Mouse (Mus musculus): ENCODE data around the gene I830077J02Rik. TPM values are rescaled to one million over a fixed set of nuclear protein-coding genes. Genes with fewer than 3 reads are reported as not detected.
A peak's percentile ranks its signal among the peaks of the same experiment; 100 is the strongest.

The I830077J02Rik gene
- total RNA-seq (2017) = 39.0 to 51.7 TPM (median 50.2 TPM) in 3 replicates

DNA sequence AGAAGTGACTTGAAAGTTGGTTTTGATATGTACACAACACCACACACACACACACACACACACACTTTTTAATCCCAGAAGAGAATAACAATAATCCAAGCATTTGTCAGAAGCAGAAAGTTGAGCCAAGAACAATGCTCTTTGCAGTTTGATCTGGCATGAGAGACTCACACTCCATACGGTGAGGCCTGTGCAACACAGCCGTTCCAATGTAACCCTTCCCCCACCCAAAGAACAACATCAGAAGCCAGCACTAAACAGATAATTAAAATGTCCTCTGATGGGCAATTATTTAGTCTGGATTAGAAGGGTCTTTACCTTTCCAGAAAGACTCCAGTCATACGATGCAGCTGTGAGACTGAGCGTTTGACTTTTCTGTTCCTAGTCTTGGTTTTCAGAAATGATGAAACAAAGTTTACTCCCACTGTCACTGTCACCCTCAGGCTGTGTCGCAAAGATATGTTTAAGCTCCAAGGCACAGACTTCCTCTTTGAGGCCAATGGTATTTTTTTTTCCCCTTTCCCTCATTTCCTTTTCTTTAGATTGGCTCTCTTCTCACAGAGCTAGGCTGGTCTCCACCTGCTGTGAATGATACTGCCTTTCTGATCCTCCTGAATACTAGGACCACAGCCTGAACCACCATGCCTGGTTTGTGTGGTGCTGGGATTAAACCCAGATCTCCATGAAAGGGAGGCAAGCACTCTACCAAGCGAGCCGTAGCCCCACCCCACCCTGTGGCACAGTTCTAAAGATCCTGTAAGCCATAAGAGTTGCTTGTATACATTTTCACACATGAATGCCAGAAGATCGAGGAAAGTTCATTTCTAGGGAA is at the start of gene I830077J02Rik:
TSS of gene I830077J02Rik (minus strand) at position 425 of the 832 bp plus-strand sequence.
- ATAC-seq (replicated peaks; ENCODE audit: insufficient number of reproducible peaks, low FRiP score, low TSS enrichment, poor library complexity, severe bottlenecking) = peak; percentile 77

DNA sequence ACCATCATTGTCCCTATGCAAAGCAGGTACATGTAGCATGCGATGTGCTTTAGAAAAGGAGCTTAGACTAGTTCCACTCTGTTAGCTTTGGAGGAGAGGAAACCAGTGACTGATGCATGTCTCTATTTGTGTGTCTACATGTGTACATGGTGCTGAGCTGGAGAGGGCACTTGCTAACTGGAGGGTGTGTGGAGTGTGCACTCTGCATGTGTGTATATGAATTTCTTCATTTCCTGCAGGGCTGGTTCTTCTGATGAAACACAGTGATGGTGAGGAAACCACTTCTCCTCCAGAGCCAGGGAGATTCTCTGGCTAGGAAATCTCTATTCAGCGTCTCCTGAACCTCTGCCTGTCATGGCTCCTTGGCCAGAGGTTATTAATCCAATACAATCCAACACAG is 41.7 kb upstream of the I830077J02Rik start:
- ATAC-seq (replicated peaks; ENCODE audit: insufficient number of reproducible peaks, low FRiP score, low TSS enrichment, poor library complexity, severe bottlenecking) = 0 out of 2 replicates have a peak, but pooled peaks have one; percentile 47

DNA sequence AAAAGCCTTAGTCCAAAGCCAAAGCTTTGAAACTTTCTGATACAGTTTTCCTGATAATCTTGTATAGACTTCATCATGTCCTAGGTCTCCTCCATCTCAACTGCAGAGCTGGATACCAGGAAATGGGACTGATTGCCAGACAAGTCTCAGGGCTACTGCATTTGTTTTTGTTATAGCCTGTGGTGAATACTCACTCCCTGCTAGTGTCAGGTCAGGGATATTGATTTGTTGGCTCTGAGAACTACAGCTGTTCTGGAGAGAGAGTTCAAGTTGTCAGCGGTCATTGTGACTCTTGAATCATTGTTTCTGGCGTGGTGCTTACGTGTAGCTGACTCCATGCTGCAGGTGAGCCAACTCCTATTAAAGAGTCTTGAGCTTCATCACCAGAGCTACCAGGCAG is 40.9 kb upstream of the I830077J02Rik start, which contains the start of gene Ovgp1:
TSS of gene Ovgp1 (plus strand) at position 301 of the 400 bp plus-strand sequence.
- no peak for ATAC-seq (replicated peaks; ENCODE audit: insufficient number of reproducible peaks, low FRiP score, low TSS enrichment, poor library complexity, severe bottlenecking)

DNA sequence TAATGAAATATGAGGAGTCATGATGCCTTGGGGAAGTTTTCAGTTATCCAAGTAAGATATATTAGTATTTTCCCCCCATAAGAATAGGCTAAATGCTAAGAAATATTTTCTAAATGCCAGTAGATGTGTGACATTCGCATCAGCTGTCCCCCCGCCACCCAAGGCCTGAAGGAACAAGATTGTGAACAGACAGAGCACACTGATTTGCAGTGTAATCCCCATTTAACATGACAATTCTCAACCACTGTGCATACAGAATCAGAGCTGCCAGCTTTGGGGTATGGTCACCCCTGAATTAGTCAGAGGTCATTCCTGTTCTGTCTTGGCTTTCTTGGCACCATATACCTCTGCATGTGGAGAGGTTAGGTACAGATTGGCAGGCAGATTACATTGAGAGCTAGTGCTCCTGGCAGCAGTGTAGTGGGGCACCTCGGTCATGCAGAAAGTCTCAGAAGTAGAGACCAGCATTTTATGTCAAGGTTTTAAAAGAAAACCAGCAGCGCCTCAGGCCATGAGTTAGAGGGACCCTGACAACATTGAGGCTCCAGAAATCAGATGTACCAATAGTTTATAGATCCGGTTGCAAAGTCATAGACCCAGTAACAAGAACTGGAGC is 39.5 kb upstream of the I830077J02Rik start:
- no peak for ATAC-seq (replicated peaks; ENCODE audit: insufficient number of reproducible peaks, low FRiP score, low TSS enrichment, poor library complexity, severe bottlenecking)

DNA sequence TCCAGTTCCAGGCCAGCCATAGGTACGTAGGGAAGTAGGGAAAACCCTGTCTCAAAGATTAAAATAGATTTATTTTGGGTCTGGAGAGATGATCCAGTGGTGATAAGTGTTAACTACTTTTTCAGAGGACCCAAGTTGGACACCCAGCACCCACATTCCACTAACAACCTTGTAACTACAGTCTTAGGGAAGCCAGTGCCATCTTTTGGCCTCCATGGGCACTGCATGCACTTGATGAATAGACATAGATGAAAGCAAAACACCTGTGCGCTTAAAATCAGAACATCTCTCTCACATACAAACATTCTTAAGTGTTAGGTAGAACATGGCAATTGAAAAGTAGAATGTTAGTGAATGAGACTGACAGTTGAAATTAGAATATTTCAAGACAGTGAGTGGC is 28.2 kb upstream of the I830077J02Rik start:
- no peak for ATAC-seq (replicated peaks; ENCODE audit: insufficient number of reproducible peaks, low FRiP score, low TSS enrichment, poor library complexity, severe bottlenecking)

DNA sequence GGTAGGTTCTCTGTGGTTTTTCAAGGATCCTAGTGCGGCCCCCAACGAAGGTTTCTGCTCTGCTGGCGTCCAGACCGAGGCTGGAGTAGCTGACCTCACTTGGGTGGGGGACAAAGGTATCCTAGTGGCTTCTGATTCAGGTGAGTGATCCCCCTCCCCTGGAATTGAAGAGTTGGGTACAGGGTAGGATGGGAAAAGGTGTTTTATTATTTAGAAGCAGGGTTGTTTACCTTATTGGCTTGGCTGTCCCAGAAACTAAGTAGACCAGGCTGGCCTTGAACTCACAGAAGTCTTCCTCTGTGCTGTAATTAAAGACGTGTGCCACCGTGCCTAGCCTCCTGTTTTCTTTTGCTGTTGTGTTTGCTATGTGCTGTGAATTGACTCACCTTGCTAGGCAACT is 27.5 kb upstream of the I830077J02Rik start, which contains the start of gene Atp5f1:
TSS of gene Atp5f1 (minus strand) at position 101 of the 400 bp plus-strand sequence.
- ATAC-seq (replicated peaks; ENCODE audit: insufficient number of reproducible peaks, low FRiP score, low TSS enrichment, poor library complexity, severe bottlenecking) = no peak

DNA sequence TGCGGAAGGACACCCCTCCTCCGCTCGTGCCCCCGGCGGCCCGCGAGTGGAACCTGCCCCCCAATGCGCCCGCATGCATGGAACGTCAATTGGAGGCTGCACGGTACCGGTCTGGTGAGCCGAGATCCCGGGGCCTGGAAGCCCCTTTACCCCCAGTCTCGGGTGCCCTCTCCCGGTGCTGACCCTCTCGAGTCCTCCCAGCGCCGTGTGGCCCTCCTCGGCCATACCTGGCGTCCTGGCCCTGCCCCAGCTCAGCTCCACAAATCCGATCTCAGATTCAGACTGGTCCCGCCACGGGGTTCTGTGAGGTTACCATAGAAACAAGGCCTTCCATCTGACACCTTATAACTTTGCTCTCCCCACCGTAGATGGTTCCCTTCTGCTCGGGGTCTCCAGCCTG is 27.1 kb upstream of the I830077J02Rik start:
- ATAC-seq (replicated peaks; ENCODE audit: insufficient number of reproducible peaks, low FRiP score, low TSS enrichment, poor library complexity, severe bottlenecking) = peak; percentile 5; the same call in 1 of the 2 replicates

DNA sequence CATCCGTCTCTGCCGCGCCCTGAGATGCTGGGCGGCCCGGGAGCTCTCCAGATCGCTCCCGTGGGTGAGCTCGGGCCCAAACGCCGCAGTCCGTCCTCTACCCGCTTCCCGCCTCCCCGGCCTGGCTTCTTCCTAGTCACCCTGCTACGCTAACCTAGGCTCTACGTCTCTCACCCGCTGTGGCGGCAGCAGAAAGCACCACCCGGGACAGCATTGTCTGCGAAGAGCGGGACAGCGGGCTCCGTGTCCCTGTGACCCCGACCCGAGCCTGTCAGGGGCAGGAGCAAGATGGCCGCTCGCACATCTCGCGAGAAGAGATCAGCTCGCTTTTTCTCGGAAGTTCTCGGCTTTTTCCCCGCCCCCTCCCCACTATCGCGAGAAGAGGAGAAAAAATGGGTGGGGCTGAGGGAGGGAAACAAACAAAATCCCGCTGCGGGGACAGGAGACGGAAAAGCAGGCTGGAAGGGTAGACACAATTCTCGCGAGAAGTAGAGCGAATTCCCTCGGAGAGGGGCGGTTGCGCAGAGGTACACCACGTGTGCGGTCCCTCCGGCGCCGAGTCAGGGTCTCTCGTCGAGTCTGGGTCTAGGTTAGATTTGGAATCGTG is 26.6 kb upstream of the I830077J02Rik start, which contains the start of gene Wdr77:
TSS of gene Wdr77 (plus strand) at position 396 of the 607 bp plus-strand sequence.
- ATAC-seq (replicated peaks; ENCODE audit: insufficient number of reproducible peaks, low FRiP score, low TSS enrichment, poor library complexity, severe bottlenecking) = peak; percentile 91

DNA sequence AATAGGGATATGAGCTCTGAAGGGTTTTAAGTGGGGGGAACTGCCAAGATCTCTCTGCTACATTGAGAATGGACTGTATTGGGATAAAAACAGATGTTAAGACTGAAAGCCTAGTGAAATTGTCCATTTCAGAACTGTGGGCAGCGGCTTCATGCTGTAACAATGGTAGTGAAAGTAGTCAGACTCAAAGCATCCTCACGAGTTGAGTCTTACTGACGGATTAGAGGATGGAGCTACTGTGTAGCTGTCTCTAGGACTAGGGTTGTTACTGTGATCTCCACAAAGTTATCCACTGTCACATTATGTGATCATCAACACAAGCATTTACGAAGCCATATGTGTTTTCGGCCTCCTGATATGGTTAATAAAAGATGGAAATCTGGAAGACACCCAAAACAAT is 25.7 kb upstream of the I830077J02Rik start:
- no peak for ATAC-seq (replicated peaks; ENCODE audit: insufficient number of reproducible peaks, low FRiP score, low TSS enrichment, poor library complexity, severe bottlenecking)

DNA sequence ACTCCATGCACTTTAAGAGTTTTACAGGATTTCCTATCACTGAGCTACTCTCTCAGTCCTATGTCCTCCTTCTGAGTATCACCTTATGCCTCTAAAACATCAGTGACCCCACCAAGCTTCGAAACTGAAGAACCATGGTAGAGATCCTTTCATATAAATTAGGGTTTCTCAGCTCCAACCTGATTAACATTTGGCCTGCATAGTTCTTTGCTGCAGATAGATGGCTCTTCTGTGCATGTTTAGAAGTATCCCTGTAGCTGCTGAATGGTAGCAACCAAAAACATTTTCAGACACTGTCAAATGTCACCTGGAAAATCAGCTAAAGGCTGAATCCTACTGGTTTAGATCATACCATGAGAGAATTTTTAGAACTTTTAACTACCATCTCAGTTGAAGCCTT is 24.8 kb upstream of the I830077J02Rik start:
- ATAC-seq (replicated peaks; ENCODE audit: insufficient number of reproducible peaks, low FRiP score, low TSS enrichment, poor library complexity, severe bottlenecking) = no peak

DNA sequence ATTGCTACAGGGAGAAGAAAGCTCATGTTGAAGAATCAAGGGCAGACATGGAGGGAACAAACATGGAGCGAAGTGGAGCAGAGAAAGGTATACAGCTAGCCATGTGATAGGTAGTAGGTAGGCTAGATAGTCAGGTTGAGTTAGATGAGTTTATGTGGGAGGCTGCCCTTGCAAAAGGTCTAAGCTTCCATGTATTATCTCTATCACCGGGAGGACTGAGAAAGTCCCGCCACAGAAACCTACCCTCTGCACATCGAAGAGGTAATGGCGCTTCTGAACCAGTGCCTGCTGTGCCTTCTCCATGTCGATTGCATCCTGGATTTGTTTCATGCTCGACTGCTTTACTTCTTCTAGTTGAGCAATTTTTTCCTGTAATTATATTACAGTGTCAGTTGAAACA is 18.9 kb upstream of the I830077J02Rik start:
- no peak for ATAC-seq (replicated peaks; ENCODE audit: insufficient number of reproducible peaks, low FRiP score, low TSS enrichment, poor library complexity, severe bottlenecking)

DNA sequence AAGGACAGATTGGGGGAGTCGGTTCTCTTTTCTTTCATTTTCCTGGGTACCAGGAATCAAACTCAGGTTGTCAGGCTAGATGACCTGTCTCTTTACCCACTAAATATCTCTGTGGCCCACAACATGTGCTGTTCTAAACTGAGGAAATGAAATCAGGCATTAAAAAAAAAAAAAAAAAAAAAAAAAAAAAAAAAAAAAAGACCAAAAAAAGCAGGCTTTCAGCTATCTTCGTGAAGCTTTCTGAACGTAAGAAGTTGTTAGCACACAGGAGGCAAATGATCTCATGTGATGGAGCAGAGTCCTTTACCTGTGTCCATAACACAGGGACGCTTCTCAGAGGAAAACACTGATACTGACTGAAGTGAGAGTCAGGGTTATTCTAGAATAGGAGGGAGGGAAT is 3.6 kb upstream of the I830077J02Rik start:
- ATAC-seq (replicated peaks; ENCODE audit: insufficient number of reproducible peaks, low FRiP score, low TSS enrichment, poor library complexity, severe bottlenecking) = no peak

DNA sequence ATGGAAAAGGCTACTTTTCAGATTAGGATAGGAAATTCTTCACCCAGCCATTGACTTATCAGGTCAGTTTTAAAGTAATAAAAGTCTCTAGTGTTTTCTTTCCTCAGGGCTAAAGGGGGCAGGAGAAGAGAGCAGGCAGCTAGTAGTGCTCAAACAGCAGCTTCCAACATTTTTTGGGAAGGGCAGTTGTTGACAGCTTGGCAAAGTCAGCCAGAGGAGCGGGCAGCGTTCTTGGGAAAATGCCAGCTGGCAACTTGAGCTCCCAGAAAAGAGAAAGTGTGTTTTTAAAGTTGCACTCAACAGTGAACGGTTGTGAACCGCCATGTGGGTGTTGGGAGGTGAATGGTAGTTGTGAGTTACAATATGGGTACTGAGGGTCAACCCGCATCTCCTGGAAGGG is 2.6 kb upstream of the I830077J02Rik start:
- no peak for ATAC-seq (replicated peaks; ENCODE audit: insufficient number of reproducible peaks, low FRiP score, low TSS enrichment, poor library complexity, severe bottlenecking)

DNA sequence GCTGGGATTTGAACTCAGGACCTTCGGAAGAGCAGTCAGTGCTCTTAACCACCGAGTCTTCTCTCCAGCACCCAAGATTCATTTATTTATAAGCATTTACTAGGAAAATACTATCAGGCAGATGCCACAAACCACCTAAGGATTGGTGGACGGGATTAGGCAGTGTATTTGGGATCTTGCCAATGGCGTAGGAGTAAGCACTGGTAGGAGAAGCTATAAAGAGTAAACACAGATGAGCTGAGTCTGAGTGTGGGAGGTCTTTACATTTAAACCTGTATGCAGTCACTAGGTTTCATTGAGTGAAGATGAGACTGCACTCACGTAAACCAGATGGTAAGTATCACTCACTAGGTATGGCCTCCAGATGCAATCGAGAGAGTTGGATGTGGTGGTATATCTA is 1.5 kb upstream of the I830077J02Rik start:
- ATAC-seq (replicated peaks; ENCODE audit: insufficient number of reproducible peaks, low FRiP score, low TSS enrichment, poor library complexity, severe bottlenecking) = no peak

DNA sequence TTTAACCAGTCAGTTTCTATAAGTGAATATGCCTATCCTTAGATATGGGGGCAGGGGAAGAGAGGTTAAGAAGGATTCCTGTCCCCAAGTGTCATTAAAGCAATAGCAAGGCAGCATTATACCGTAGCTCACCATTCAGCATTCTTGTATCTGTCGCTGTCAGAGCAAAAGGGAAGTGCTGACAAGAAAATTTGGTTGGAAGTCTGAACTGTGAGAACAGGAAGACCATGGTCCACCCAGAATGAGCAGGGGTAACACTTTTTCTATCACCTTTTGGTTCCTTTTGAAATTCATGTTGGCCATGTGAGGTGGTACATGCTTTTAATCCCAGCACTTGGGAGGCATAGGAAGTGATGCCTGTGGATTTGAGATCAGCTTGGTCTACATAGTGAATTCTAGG is 1.4 kb downstream of the I830077J02Rik start:
- no peak for ATAC-seq (replicated peaks; ENCODE audit: insufficient number of reproducible peaks, low FRiP score, low TSS enrichment, poor library complexity, severe bottlenecking)

DNA sequence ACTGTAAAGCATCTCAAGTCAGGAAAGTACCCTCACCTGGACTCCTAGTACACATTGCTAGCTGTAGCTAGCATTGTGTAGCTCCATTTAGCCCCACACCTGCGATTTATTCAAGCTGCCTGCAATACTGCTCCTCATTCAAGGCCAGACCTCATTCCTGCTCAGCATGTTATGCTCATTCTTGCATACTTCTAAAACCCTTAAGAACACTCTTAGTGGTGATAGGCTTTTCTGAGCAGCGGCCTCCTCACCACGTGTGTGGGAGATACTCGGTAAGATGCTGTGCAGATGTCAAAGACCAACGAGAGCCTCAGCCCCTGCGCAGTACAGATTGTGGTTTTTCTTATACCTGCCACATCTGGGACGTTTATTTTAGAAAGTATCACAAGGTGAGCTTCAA is 2.6 kb downstream of the I830077J02Rik start:
- no peak for ATAC-seq (replicated peaks; ENCODE audit: insufficient number of reproducible peaks, low FRiP score, low TSS enrichment, poor library complexity, severe bottlenecking)

DNA sequence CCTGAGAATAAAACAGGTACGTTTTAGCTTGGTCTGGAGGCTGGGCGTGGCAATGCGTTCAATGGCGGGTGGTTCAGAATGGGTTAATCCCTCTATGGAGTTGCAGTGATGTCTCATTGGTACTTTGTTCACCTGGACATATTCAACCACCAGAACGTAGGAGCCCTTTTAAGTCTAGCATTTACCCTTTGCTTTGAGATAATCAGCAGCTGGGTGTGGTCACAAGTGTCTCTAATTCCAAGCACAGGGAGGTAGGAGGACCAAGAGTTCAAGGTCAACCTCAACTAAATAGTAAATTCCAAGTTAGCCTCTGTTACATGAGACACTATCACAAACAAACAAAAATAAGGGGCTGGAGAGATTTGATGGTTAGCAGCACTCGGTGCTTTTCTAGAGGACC is 3.7 kb downstream of the I830077J02Rik start:
- ATAC-seq (replicated peaks; ENCODE audit: insufficient number of reproducible peaks, low FRiP score, low TSS enrichment, poor library complexity, severe bottlenecking) = no peak

DNA sequence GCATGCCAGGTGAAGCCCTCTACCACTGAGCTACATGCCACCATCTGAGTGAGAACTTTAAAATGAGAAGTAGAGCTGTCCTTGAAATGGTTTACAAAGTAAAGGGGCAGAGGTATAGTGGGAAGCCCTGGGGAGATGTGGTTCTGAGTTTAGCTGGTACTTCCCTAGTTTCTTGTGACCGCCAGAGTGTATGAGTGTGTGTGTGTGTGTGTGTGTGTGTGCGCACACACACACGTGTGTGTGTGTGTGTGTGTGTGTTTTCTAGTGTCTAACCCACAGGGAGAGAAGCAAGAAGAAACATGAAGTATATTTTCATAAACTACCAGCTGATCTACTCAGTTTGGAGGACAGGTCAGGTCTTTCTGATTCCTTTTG is 4.3 kb downstream of the I830077J02Rik start:
- no peak for ATAC-seq (replicated peaks; ENCODE audit: insufficient number of reproducible peaks, low FRiP score, low TSS enrichment, poor library complexity, severe bottlenecking)

DNA sequence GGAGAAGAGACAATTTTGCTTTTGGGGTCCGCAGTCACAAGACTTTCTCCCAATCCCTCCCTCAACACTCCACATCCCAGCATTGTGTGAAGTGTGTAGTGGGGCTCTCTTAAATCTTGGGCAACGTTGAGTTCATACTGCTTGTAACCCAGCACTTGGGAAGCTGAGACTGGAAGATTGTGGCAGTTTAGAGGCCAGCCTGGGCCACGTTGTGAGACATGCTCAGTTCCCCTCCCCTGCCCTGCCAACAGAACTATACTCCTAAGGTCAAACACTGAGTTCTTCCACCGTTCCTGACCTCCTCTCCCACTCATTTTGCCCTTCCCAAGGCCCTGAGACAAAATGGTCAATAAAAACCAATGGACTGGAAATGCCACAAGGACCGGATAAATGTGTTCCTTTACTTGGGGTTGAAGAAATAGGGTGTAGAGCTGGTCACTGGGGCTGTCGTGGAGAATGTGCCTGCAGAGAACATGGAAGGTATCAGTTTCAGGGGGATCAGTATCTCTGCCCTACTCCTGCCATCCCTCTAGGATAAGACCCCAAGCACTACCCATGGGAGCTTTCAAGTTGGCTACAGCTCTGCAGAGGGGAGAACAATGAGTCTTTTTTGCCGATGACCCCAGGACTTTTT is 4.8 kb downstream of the I830077J02Rik start:
- no peak for ATAC-seq (replicated peaks; ENCODE audit: insufficient number of reproducible peaks, low FRiP score, low TSS enrichment, poor library complexity, severe bottlenecking)

All from monocyte, adult 5-6 weeks (primary cell).